Mouse (Mus musculus): ENCODE data around the gene Irf2.
"Not testable (repeated sequence)": the region's sequence is repeated elsewhere in the genome, so short reads cannot be mapped to it uniquely, and the experiment has no call there.

The Irf2 gene

GRCm38 (mm10) chr8:46726383-46726782, 13.1 kb upstream of the Irf2 start:
- DNase-seq (ENCODE audit: low spot score in 2 of 2) = no peak

DNA sequence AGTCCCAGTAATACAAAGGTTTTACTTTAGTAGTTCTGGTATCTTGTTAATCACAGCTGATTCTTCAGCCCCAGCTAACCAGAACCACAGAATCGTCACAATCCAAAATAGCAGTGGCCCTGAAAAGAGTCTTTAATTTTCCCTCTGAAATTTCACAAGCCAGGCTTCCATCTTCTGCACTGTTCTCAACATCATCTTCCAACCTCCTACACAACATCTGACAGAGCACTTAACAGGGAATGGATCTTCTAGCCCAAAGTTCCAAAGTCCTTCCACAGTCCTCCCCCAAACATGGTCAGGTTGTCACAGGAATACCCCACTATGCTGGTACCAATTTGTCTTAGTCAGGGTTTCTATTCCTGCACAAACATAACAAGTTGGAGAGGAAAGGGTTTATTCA, 9.9 kb upstream of the Irf2 start:
- DNase-seq (ENCODE audit: low spot score in 2 of 2) = not testable (repeated sequence)

- DNase-seq (ENCODE audit: low spot score in 2 of 2) = no peak
These were observed 7.1 kb upstream of the Irf2 start for GRCm38 (mm10) chr8:46732381-46732915.

DNA sequence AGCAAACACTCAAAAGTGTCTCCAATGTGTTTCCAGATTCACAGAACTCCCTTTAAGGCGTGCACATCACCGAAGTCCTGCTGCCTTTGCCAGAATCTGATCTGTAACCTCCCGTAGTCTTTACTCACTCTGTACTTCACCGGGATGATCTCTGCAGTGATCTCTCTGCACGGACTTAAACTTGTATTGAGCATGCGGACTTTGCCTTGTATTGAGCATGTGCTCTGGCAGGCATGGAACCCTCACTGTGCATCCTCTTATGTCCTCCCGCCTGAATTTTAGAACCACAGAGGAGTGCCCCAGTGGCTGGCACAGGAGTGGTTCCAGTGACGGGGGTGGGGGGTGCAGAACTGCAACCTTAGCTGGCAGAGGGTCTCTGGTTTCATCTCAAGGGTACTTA, 5.9 kb upstream of the Irf2 start:
- no peak for DNase-seq (ENCODE audit: low spot score in 2 of 2)

DNA sequence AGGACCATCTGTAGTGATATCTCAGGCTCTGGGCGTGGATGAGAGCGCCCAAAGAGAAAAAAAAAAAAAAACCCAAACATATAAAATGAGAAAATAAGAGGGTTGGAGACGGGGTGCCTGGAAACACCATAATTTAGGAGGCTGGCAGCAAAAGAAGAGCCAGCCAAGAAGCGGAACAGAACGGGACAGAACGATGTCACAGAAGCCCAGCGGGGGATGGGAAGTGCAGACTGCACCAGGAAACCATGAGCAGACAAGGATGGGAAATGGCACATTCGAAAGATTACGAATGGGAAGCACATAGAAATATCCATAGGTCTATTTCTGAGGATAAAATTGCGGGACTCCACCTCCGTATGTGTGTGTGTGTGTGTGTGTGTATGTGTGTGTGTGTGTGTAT, 4.0 kb upstream of the Irf2 start:
- DNase-seq (ENCODE audit: low spot score in 2 of 2) = no peak

- no peak for DNase-seq (ENCODE audit: low spot score in 2 of 2)
These were observed 3.3 kb upstream of the Irf2 start for GRCm38 (mm10) chr8:46736260-46736659.

GRCm38 (mm10) chr8:46737421-46737820, 2.1 kb upstream of the Irf2 start:
- no peak for DNase-seq (ENCODE audit: low spot score in 2 of 2)

- DNase-seq (ENCODE audit: low spot score in 2 of 2) = no peak
These were observed 1.6 kb upstream of the Irf2 start for GRCm38 (mm10) chr8:46737907-46738306.

DNA sequence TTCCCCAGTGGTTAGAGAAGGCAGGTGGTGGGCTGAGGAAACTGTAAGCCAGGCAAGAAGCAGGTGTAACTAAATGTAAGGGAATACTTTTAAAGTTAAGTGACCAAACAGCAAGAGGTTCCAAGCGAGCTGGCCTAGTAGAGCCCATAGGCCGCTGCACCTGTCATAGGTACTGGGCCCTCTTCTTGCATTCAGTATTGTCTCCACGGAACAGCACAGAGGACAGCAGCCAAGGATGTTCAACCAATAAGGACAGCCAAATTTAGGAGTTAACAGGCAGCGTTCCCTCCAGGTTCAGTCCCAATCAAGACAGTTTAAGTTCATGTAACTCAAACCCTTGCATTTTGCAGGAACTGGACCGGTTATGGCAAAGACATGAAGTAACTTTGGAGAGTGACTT, 931 bp upstream of the Irf2 start:
- DNase-seq (ENCODE audit: low spot score in 2 of 2) = no peak

- peak in 1 of 2 experiments; percentile 45 for DNase-seq (ENCODE audit: low spot score in 2 of 2)
These were observed 502 bp downstream of the Irf2 start for GRCm38 (mm10) chr8:46739956-46740512.

DNA sequence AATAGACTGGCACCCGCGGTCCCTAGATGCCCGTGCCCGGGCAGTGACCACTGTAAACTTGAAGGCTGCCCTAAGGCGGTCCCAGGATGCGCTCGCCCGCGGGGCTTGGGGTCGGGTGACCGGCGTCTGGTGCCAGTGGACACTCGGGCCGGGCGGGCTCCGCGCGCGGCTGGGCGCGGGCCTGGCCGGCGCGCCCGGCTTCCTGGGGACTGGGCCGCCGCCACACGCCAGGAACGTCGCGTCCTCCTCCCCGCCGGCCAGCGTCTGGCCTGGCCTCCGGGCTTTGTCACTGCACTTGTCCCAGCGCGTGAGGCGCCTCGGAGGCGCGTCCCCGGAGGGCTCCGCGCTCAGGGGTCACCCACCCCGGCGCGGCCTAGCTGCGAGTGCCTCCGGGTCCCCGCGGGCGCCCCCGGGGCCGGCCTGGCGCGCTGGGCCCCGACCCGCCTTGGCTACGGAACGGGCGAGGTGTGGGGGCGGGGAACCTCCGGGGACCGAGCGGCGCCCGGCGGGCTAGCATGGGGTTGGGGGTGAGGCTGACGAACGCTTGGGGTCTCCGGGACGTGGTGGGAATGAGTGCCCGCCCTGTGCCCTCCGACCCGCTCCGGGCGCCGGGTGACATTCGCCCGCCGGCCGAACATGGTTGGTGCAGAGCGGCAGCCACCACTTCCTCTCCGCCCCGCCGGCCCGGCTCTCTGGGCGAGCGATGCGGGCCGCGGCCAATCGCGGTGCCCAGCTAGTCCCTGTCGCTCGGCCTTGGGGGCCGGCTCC, 1.2 kb downstream of the Irf2 start:
- peak; percentile 60 to 69 for DNase-seq (ENCODE audit: low spot score in 2 of 2)

DNA sequence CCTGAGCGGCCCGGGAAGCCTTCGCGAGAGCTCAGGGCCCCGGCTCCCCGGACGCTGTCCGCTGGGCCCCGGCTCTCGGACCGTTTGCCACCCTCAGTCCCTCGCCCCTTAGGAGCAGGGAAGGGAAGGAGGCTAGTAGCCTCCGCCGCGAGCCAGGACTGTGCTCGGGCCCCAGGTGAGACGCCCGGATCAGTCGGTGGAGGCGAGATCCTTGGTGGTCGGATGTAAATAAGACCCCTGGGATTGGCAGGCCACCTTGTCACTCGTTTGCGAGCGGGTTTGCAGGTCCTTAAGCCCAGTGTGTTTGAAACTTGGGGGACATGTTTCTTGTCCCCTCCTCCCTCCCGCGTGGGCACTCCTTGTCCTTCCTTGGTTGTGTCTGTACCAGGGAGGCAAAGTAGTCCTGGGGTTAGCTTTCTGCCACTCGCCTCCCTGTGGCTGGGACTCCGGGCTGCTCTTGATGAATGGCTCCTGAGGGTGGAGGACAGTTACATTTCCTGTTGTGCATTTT, 1.8 kb downstream of the Irf2 start:
- peak in 1 of 2 experiments; percentile 41 for DNase-seq (ENCODE audit: low spot score in 2 of 2)

DNA sequence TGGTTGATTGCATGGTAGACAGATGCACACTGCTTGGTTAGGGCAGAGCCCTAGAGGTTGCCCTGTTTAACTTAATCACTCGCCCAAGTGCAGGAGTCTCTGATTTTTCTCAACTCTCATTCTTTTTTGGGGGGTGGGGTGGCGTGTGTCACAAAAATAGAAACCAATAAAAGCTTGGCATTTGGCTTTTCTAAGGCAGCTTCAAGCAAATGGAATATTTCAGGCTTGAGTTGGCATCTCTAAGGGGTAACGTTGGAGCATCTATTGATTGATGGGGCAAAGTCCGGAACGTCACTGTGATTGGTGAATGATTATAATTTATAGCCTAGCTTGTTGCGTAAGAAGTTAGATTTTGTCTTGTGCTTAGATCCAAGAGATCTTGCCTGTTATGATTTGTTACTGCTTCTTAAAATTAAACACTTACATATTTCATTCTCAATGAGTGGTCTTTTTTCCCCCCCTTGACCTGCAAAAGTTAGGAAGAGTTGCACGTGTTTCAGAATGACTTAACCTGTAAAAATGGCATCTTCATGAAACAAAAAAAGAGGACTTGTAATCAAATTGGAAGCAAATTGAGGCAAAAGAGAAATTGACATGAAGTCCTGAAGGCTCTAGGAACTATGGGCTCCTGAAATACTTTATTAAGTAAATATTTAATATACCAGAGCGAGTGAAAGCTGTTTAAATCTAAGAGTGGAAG, 2.6 kb downstream of the Irf2 start:
- DNase-seq (ENCODE audit: low spot score in 2 of 2) = no peak

GRCm38 (mm10) chr8:46742691-46743082, 3.2 kb downstream of the Irf2 start:
- no peak for DNase-seq (ENCODE audit: low spot score in 2 of 2)

DNA sequence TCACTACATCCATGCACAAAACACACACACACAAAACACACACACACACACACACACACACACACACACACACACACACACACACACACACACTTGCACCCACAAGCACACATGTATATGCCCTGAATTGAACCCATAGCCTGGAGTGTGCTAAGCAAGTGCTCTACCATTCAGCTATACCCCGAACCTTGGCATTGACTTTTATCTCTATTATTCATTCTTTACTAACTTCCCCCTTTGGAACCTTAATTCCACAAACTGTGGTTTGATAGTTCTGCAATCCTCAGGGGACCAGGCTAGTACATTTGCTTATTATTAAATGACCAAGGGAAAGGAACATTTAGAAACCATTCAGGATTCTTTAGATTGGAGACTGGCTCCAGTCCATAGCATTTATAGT, 5.9 kb downstream of the Irf2 start:
- DNase-seq (ENCODE audit: low spot score in 2 of 2) = no peak

DNA sequence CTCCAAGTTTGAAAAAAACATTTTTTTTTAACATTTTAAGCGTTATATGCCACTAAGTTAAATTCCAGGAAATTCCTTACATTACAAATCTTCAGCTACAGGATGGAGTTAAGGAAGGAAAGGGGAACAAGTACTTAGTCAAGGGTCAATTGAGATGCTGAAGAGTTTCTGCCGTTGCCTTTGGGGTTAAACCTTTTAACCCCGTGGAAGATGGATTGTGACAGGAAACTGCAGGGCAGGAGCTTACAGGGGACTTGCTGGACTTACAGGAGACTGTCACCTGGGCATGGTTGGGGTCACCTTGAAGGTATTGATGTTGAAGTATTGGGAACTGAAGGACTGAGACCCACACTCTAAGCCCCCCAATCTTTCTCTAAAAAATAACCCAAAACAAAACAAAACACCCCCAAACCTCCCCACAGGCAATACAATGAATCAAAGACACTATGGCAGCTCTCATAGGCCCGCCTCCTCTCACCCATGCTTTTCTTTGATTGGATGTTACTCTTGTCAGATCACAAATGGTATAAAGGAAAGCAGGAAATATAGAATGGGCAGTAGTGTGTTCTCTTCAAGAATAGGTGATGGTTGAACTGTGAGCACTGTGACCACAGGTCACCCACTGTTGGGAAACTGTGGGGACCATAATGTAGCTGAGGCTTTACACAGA, 7.9 kb downstream of the Irf2 start:
- DNase-seq (ENCODE audit: low spot score in 2 of 2) = no peak

- no peak for DNase-seq (ENCODE audit: low spot score in 2 of 2)
These were observed 10.5 kb downstream of the Irf2 start for GRCm38 (mm10) chr8:46750000-46750399.

DNA sequence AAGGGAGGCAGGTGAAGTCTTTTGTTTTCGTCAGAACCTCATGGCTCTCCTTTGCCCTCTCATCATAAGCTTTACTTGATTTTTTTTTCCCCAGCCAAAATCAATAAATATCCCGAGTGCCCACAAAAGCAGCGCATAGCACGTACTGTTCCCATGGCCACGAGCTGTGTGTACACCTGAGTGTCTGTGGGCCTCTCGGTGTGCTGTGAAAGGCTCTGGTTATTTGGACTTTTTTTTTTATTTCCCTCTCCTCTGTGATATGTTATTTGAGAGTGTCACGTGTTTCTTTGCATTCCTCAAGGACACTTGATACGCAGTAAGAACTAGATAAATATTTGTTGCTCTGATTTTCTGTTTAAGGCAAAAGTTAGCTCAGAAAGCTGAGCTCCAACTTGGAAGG, 11.0 kb downstream of the Irf2 start:
- DNase-seq (ENCODE audit: low spot score in 2 of 2) = no peak

GRCm38 (mm10) chr8:46751151-46751550, 11.6 kb downstream of the Irf2 start:
- no peak for DNase-seq (ENCODE audit: low spot score in 2 of 2)

GRCm38 (mm10) chr8:46752986-46753385, 13.5 kb downstream of the Irf2 start:
- no peak for DNase-seq (ENCODE audit: low spot score in 2 of 2)

DNA sequence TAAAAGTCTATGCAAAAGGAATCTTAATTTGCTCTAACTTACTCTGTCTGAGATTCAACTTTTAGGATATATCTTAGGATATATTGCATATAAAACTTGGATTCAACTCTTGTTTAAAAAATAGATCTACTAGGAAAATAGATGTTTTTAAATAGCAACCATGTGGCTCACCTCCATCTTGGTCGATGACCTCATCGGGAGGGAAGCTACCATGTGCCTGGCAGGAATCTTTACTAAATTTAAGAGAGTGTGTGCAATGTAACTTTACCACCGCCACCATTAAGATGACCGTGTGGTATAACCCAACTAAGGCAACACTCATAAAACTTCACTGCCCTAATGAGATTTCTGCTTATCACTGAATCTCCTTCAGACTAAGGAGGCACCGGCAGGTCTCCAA, 14.8 kb downstream of the Irf2 start:
- DNase-seq (ENCODE audit: low spot score in 2 of 2) = no peak

- no peak for DNase-seq (ENCODE audit: low spot score in 2 of 2)
These were observed 16.3 kb downstream of the Irf2 start for GRCm38 (mm10) chr8:46755731-46756333.

Data from spleen, postnatal 14 days (tissue).